Mouse (Mus musculus) cerebellum, postnatal 4 days (tissue): Measurements from ENCODE around the gene Zfp871.
A peak's percentile ranks its signal among the peaks of the same experiment; 100 is the strongest.

ENCODE experiments used
- DNase-seq, 2 experiments: peaks; one replicate each; pipeline ENCODE4 v3.0.0; 2022; ENCODE audit warnings: low spot score in 2 of 2, mixed read lengths in 1 of 2

Gene Zfp871

GRCm38 (mm10) chr17:32788094-32788559 lies at the start of gene Zfp871:
Gene Zfp871, minus strand, starts transcription at chr17:32788287.
- peak; percentile 50 to 74 for DNase-seq

GRCm38 (mm10) chr17:32830418-32830782 lies 42.3 kb upstream of the Zfp871 start:
- DNase-seq, result no peak

- DNase-seq, result peak; percentile 37 to 66
These were observed 41.7 kb upstream of the Zfp871 start, which contains the start of gene Zfp799 for GRCm38 (mm10) chr17:32829540-32830417. Gene Zfp799, minus strand, starts transcription at chr17:32830261.

- no peak for DNase-seq
These were observed 28.1 kb upstream of the Zfp871 start for GRCm38 (mm10) chr17:32816074-32816784.

GRCm38 (mm10) chr17:32814136-32814535 lies 26.0 kb upstream of the Zfp871 start:
- no peak for DNase-seq

- no peak for DNase-seq
These were observed 22.6 kb upstream of the Zfp871 start for GRCm38 (mm10) chr17:32810648-32811047.

GRCm38 (mm10) chr17:32809544-32810374 lies 21.7 kb upstream of the Zfp871 start, which contains the start of gene Zfp811:
Gene Zfp811, minus strand, starts transcription at chr17:32809931.
- peak; percentile 31 to 50 for DNase-seq

GRCm38 (mm10) chr17:32808921-32809320 lies 20.8 kb upstream of the Zfp871 start:
- no peak for DNase-seq

- DNase-seq, result no peak
These were observed 1.2 kb upstream of the Zfp871 start for GRCm38 (mm10) chr17:32789244-32789643.

- no peak for DNase-seq
These were observed 489 bp upstream of the Zfp871 start for GRCm38 (mm10) chr17:32788576-32788975.

GRCm38 (mm10) chr17:32787436-32788093 lies 522 bp downstream of the Zfp871 start:
- DNase-seq, result peak in 1 of 2 experiments; percentile 29

GRCm38 (mm10) chr17:32786944-32787343 lies 1.1 kb downstream of the Zfp871 start:
- no peak for DNase-seq

- no peak for DNase-seq
These were observed 2.4 kb downstream of the Zfp871 start for GRCm38 (mm10) chr17:32785656-32786055.

GRCm38 (mm10) chr17:32777564-32777963 lies 10.5 kb downstream of the Zfp871 start:
- no peak for DNase-seq

- no peak for DNase-seq
These were observed 16.9 kb downstream of the Zfp871 start for GRCm38 (mm10) chr17:32771213-32771612.

- DNase-seq, result no peak
These were observed 21.7 kb downstream of the Zfp871 start for GRCm38 (mm10) chr17:32766422-32766821.

- no peak for DNase-seq
These were observed 30.8 kb downstream of the Zfp871 start for GRCm38 (mm10) chr17:32757331-32757730.

- peak in 1 of 2 experiments; percentile 5 for DNase-seq
These were observed 34.5 kb downstream of the Zfp871 start for GRCm38 (mm10) chr17:32753634-32754033.

GRCm38 (mm10) chr17:32752813-32753360 lies 35.2 kb downstream of the Zfp871 start:
- DNase-seq, result no peak

- no peak for DNase-seq
These were observed 37.5 kb downstream of the Zfp871 start for GRCm38 (mm10) chr17:32750611-32751010.

- no peak for DNase-seq
These were observed 47.0 kb downstream of the Zfp871 start for GRCm38 (mm10) chr17:32741057-32741456.
